Mouse (Mus musculus) urinary bladder, postnatal 10 days (tissue): Measurements from ENCODE around the gene Atp10a.

Experiments used
- DNase-seq: peaks from one replicate; pipeline ENCODE4 v3.0.0; 2022; ENCODE audit warnings: low spot score

Gene Atp10a

GRCm38 (mm10) chr7:58740196-58740595 lies 84.2 kb downstream of the Atp10a start:
- no peak for DNase-seq

GRCm38 (mm10) chr7:58740842-58741241 lies 84.9 kb downstream of the Atp10a start:
- no peak for DNase-seq

- no peak for DNase-seq
These were observed 86.0 kb downstream of the Atp10a start for GRCm38 (mm10) chr7:58742009-58742408.

- no peak for DNase-seq
These were observed 86.7 kb downstream of the Atp10a start for GRCm38 (mm10) chr7:58742648-58743047.

- no peak for DNase-seq
These were observed 87.7 kb downstream of the Atp10a start for GRCm38 (mm10) chr7:58743362-58744320.

GRCm38 (mm10) chr7:58746817-58747216 lies 90.9 kb downstream of the Atp10a start:
- DNase-seq: no peak

- no peak for DNase-seq
These were observed 94.1 kb downstream of the Atp10a start for GRCm38 (mm10) chr7:58749904-58750612.

GRCm38 (mm10) chr7:58752041-58752440 lies 96.1 kb downstream of the Atp10a start:
- no peak for DNase-seq

- no peak for DNase-seq
These were observed 98.1 kb downstream of the Atp10a start for GRCm38 (mm10) chr7:58754076-58754475.

GRCm38 (mm10) chr7:58754536-58754935 lies 98.6 kb downstream of the Atp10a start:
- DNase-seq: no peak

- DNase-seq: no peak
These were observed 99.1 kb downstream of the Atp10a start for GRCm38 (mm10) chr7:58755083-58755482.

GRCm38 (mm10) chr7:58755846-58756245 lies 99.9 kb downstream of the Atp10a start:
- DNase-seq: no peak

GRCm38 (mm10) chr7:58757331-58757730 lies 101.4 kb downstream of the Atp10a start:
- no peak for DNase-seq

- no peak for DNase-seq
These were observed 102.4 kb downstream of the Atp10a start for GRCm38 (mm10) chr7:58758396-58758795.

GRCm38 (mm10) chr7:58759265-58759664 lies 103.3 kb downstream of the Atp10a start:
- no peak for DNase-seq

- no peak for DNase-seq
These were observed 111.3 kb downstream of the Atp10a start for GRCm38 (mm10) chr7:58767257-58767656.

- no peak for DNase-seq
These were observed 112.3 kb downstream of the Atp10a start for GRCm38 (mm10) chr7:58768253-58768652.

GRCm38 (mm10) chr7:58770254-58770653 lies 114.3 kb downstream of the Atp10a start:
- DNase-seq: no peak

GRCm38 (mm10) chr7:58772048-58772690 lies 116.2 kb downstream of the Atp10a start:
- no peak for DNase-seq

GRCm38 (mm10) chr7:58779146-58779545 lies 123.2 kb downstream of the Atp10a start:
- no peak for DNase-seq

GRCm38 (mm10) chr7:58786986-58787385 lies 131.0 kb downstream of the Atp10a start:
- DNase-seq: no peak

GRCm38 (mm10) chr7:58787585-58787984 lies 131.6 kb downstream of the Atp10a start:
- no peak for DNase-seq
